ENCODE assay signal across 24 mouse cellular contexts in genomic region chr5:114913686-114914085, GRCm38 (mm10). TPM values are rescaled to one million over a fixed set of nuclear protein-coding genes. Genes with fewer than 3 reads are reported as not detected.
A peak's percentile ranks its signal among the peaks of the same experiment; 100 is the strongest.
DNase-seq lines count a peak whose midpoint lies in the region; ATAC-seq and TF ChIP-seq lines count a peak whose summit lies in the region.
"Had no signal": no experiment of that assay in that cellular context is flagged by ENCODE, and none has a peak within 500 bp of the region (broad histone marks: within the 10 kb centered on the region; RNA-seq: fewer than 3 reads in every experiment).

No protein-coding gene starts in this region.

- no peaks in the 10 kb centered on the region for H3K4me1 ChIP-seq in kidney, adult 2 months (ENCODE audit: control insufficient read depth, insufficient read depth, low read length)
- H3K4me1 ChIP-seq in kidney, embryonic 14.5 days (ENCODE audit: control insufficient read depth, insufficient read depth, low read length), result no peaks in the 10 kb centered on the region
- H3K4me1 ChIP-seq: forebrain, embryonic 15.5 days; heart, embryonic 15.5 days had no signal

- H3K27me3 ChIP-seq in kidney, adult 2 months (replicated peaks; ENCODE audit: control insufficient read depth, insufficient read depth, low read length), result no peaks in the 10 kb centered on the region
- H3K27me3 ChIP-seq in kidney, embryonic 14.5 days (ENCODE audit: control insufficient read depth, insufficient read depth, low read length), result no peaks in the 10 kb centered on the region
- H3K27me3 ChIP-seq: embryonic facial prominence, embryonic 12.5 days; forebrain, embryonic 15.5 days; heart, embryonic 15.5 days had no signal

- WGBS in kidney, adult 2 months, result 37% methylated on average over 4 of the region's 4 CpGs
- WGBS in kidney, embryonic 14.5 days, result 73% methylated on average over 4 of the region's 4 CpGs

- ATAC-seq in kidney, embryonic 14.5 days (ENCODE audit: low FRiP score, low TSS enrichment), result no peak
- ATAC-seq: forebrain, embryonic 15.5 days had no signal

- no peak for TF ChIP-seq POLR2A in kidney, adult 2 months (IDR thresholded peaks at IDR 0.05; ENCODE audit: low read depth, low read length)

- no peaks in the 10 kb centered on the region for H3K9me3 ChIP-seq in kidney, embryonic 14.5 days (ENCODE audit: control insufficient read depth, low read length)
- H3K9me3 ChIP-seq: embryonic facial prominence, embryonic 12.5 days; forebrain, embryonic 15.5 days; heart, embryonic 15.5 days had no signal

- H3K36me3 ChIP-seq in kidney, adult 2 months (ENCODE audit: control insufficient read depth, insufficient read depth, low read length), result no peaks in the 10 kb centered on the region
- H3K36me3 ChIP-seq in kidney, embryonic 14.5 days (ENCODE audit: control insufficient read depth, insufficient read depth, low read length), result no peaks in the 10 kb centered on the region
- H3K36me3 ChIP-seq: embryonic facial prominence, embryonic 12.5 days; forebrain, embryonic 15.5 days; heart, embryonic 15.5 days had no signal

- no peak for TF ChIP-seq CTCF in kidney, adult 2 months (conservative IDR thresholded peaks at IDR 0.05; ENCODE audit: insufficient read depth, insufficient read length, low read depth, low read length)

- DNase-seq in kidney, adult 2 months, result peak; percentile 47
- peak; percentile 42 to 46 for DNase-seq in kidney, postnatal 36 days
- DNase-seq in kidney, postnatal 4 days, result no peak
- DNase-seq in MN1 (ENCODE audit: low spot score), result peak; percentile 41
- no peak for DNase-seq in gastrocnemius, postnatal 25 days
- DNase-seq in right cerebral cortex, adult 2 months (ENCODE audit: low spot score in 2 of 2), result no peak
- DNase-seq: adrenal gland, postnatal 10 days; cerebellum, adult 11-12 months; cerebellum, adult 9-10 months; cerebellum, postnatal 25 days; gastrocnemius, postnatal 10 days; heart, adult 2 months; heart, postnatal 14 days had no signal

- H3K4me2 ChIP-seq in kidney, embryonic 14.5 days (replicated peaks; ENCODE audit: low read depth, low read length), result no peak overlapping the region
- H3K4me2 ChIP-seq: embryonic facial prominence, embryonic 12.5 days; forebrain, embryonic 15.5 days; heart, embryonic 11.5 days; heart, embryonic 15.5 days; hindbrain, embryonic 14.5 days had no signal

- H3K4me3 ChIP-seq in kidney, adult 2 months (ENCODE audit: insufficient read depth, low read depth, low read length), result no peak overlapping the region
- H3K4me3 ChIP-seq in kidney, embryonic 14.5 days (ENCODE audit: low read length), result no peak overlapping the region
- H3K4me3 ChIP-seq: embryonic facial prominence, embryonic 12.5 days; forebrain, embryonic 15.5 days; heart, adult 2 months; heart, embryonic 15.5 days had no signal

- no peak overlapping the region for H3K27ac ChIP-seq in kidney, adult 2 months (ENCODE audit: insufficient read depth, low read depth, low read length)
- no peak overlapping the region for H3K27ac ChIP-seq in kidney, embryonic 14.5 days (ENCODE audit: low read depth, low read length)
- H3K27ac ChIP-seq: embryonic facial prominence, embryonic 12.5 days; forebrain, embryonic 15.5 days; heart, adult 2 months; heart, embryonic 15.5 days; hindbrain, embryonic 14.5 days had no signal

- no peak overlapping the region for H3K9ac ChIP-seq in kidney, embryonic 14.5 days (ENCODE audit: low read depth, low read length)
- H3K9ac ChIP-seq: embryonic facial prominence, embryonic 12.5 days; forebrain, embryonic 15.5 days; heart, embryonic 15.5 days; hindbrain, embryonic 14.5 days had no signal

RNA-seq across cellular contexts. Expression of gene Oasl1, which starts 9.4 kb away (rescaled TPM):
- polyA plus RNA-seq in kidney, adult 2 months (2012; rRNA removed), result 4.3 and 5.7 TPM in 2 replicates
- 1.2 and 2.5 TPM in 2 replicates for polyA plus RNA-seq in kidney, embryonic 14.5 days (2014; fragmentation: Nextera tagmentation; extraction: Ambion mirVana)
- total RNA-seq in gastrocnemius, postnatal 25 days (2021), result under 1 TPM; 0.38 to 0.51 TPM
- total RNA-seq: gastrocnemius, postnatal 10 days had no signal

RNA-seq across cellular contexts. Expression of gene Oasl2, which starts 16.9 kb away (rescaled TPM):
- polyA plus RNA-seq in kidney, adult 2 months (2012; rRNA removed), result 10.2 and 11.2 TPM in 2 replicates
- 2.2 and 4.0 TPM in 2 replicates for polyA plus RNA-seq in kidney, embryonic 14.5 days (2014; fragmentation: Nextera tagmentation; extraction: Ambion mirVana)
- 1 to 10 TPM; 1.0 to 1.5 TPM for total RNA-seq in gastrocnemius, postnatal 25 days (2021)

RNA-seq across cellular contexts. Expression of gene 2210016L21Rik, which starts 28.3 kb away (rescaled TPM):
- polyA plus RNA-seq in kidney, adult 2 months (2012; rRNA removed), result 23.5 and 26.1 TPM in 2 replicates
- 51.1 and 58.9 TPM in 2 replicates for polyA plus RNA-seq in kidney, embryonic 14.5 days (2014; fragmentation: Nextera tagmentation; extraction: Ambion mirVana)
- 10 to 100 TPM; 25.3 to 26.9 TPM for total RNA-seq in gastrocnemius, postnatal 25 days (2021)

RNA-seq across cellular contexts. Expression of gene Gm9936, which starts 55.2 kb away (rescaled TPM):
- polyA plus RNA-seq in kidney, adult 2 months (2012; rRNA removed), result not detected in 2 replicates
- polyA plus RNA-seq in kidney, embryonic 14.5 days (2014; fragmentation: Nextera tagmentation; extraction: Ambion mirVana), result not detected in 2 replicates
- total RNA-seq in gastrocnemius, postnatal 25 days (2021), result not detected
- total RNA-seq: gastrocnemius, postnatal 10 days; heart, adult 2 months; heart, postnatal 14 days; hematopoietic stem cell, adult 5-6 weeks had no signal
- polyA plus RNA-seq: gonadal fat pad, adult 2 months; heart, adult 2 months; heart, embryonic 11.5 days; heart, embryonic 15.5 days had no signal

RNA-seq across cellular contexts. Expression of gene Hnf1a, which starts 57.2 kb away (rescaled TPM):
- polyA plus RNA-seq in kidney, adult 2 months (2012; rRNA removed), result 24.2 and 29.5 TPM in 2 replicates
- polyA plus RNA-seq in kidney, embryonic 14.5 days (2014; fragmentation: Nextera tagmentation; extraction: Ambion mirVana), result 5.4 and 6.8 TPM in 2 replicates
- total RNA-seq in gastrocnemius, postnatal 25 days (2021), result not detected
- total RNA-seq: gastrocnemius, postnatal 10 days; heart, adult 2 months; hematopoietic stem cell, adult 5-6 weeks had no signal
- polyA plus RNA-seq: brain, embryonic 14.5 days; cortical plate, adult 2 months; forebrain, embryonic 11.5 days; forebrain, embryonic 15.5 days; heart, adult 2 months; heart, embryonic 11.5 days; hindbrain, embryonic 14.5 days had no signal

Comparison
In these comparisons a context has a peak if more than half of its experiments do, and no peak if none do; other contexts are left out.
1. DNase-seq: peak in kidney, adult 2 months (single experiment), kidney, postnatal 36 days (2 of 2) and MN1 (single experiment); none in kidney, postnatal 4 days (0 of 2), gastrocnemius, postnatal 25 days (single experiment) and right cerebral cortex, adult 2 months (0 of 2).